In the genomic region with DNA sequence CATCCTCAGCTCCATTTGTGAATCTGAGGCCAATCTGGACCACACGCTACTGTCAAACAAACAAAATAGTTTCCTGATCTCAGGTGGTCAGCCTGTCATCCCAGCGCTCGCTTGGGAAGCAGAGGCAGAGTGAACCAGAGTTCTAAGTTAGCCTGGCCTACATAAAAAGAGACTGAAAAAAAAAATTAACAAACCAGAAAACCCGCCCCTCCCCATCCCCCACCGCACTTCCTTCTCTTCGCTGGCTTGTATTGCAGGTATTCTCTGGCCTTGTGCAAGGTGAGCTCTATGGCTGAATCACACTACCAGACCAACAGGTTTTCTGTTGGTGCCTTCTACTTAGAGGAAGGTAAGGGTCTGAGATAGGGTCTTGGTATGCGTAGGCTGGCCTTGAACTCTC, we compare ENCODE assay signal across 25 mouse cellular contexts. TPM values are rescaled to one million over a fixed set of nuclear protein-coding genes. Genes with fewer than 3 reads are reported as not detected.
A peak's percentile ranks its signal among the peaks of the same experiment; 100 is the strongest.
DNase-seq lines count a peak whose midpoint lies in the region; ATAC-seq and TF ChIP-seq lines count a peak whose summit lies in the region.
"Had no signal": no experiment of that assay in that cellular context is flagged by ENCODE, and none has a peak within 500 bp of the region (broad histone marks: within the 10 kb centered on the region; RNA-seq: fewer than 3 reads in every experiment).

No protein-coding gene starts in this region.

- 85% methylated on average over 7 of the region's 7 CpGs for WGBS in embryonic facial prominence, embryonic 14.5 days
- 84% methylated on average over 7 of the region's 7 CpGs for WGBS in embryonic facial prominence, embryonic 10.5 days
- WGBS in lung, postnatal 0 days: 60% methylated on average over 7 of the region's 7 CpGs
- WGBS in stomach, embryonic 15.5 days: 63% methylated on average over 7 of the region's 7 CpGs

- H3K27ac ChIP-seq in embryonic facial prominence, embryonic 14.5 days (replicated peaks; ENCODE audit: low read depth, low read length): no peak overlapping the region
- no peak overlapping the region for H3K27ac ChIP-seq in embryonic facial prominence, embryonic 10.5 days (replicated peaks)
- H3K27ac ChIP-seq in lung, postnatal 0 days (ENCODE audit: low read length): no peak overlapping the region
- no peak overlapping the region for H3K27ac ChIP-seq in ES-Bruce4 (ENCODE audit: insufficient read depth, low read length)
- peak overlapping the region; percentile 18 for H3K27ac ChIP-seq in stomach, embryonic 15.5 days
- no peak overlapping the region for H3K27ac ChIP-seq in gastrocnemius, adult 2 months
- H3K27ac ChIP-seq: hindbrain, embryonic 14.5 days; kidney, postnatal 0 days; left cerebral cortex, adult 2 months; liver, embryonic 14.5 days; lung, embryonic 15.5 days; macrophage; midbrain, embryonic 12.5 days had no signal

- no peak overlapping the region for H3K4me2 ChIP-seq in embryonic facial prominence, embryonic 14.5 days (ENCODE audit: low read depth, low read length)
- H3K4me2 ChIP-seq in lung, postnatal 0 days (replicated peaks; ENCODE audit: low read depth, low read length): no peak overlapping the region
- no peak overlapping the region for H3K4me2 ChIP-seq in stomach, embryonic 15.5 days
- H3K4me2 ChIP-seq: hindbrain, embryonic 14.5 days; lung, embryonic 15.5 days; midbrain, embryonic 12.5 days had no signal

- TF ChIP-seq POLR2A in ES-Bruce4 (IDR thresholded peaks at IDR 0.05; ENCODE audit: insufficient read depth, low read length): no peak

- H3K9ac ChIP-seq in embryonic facial prominence, embryonic 14.5 days (ENCODE audit: low read depth, low read length): no peak overlapping the region
- no peak overlapping the region for H3K9ac ChIP-seq in lung, postnatal 0 days (replicated peaks; ENCODE audit: low read depth)
- H3K9ac ChIP-seq in ES-Bruce4 (ENCODE audit: low read depth, poor library complexity, severe bottlenecking): 0 out of 2 replicates have a peak overlapping the region, but pooled peaks have one; percentile 25
- no peak overlapping the region for H3K9ac ChIP-seq in stomach, embryonic 15.5 days
- H3K9ac ChIP-seq: hindbrain, embryonic 14.5 days; liver, embryonic 14.5 days; lung, embryonic 15.5 days; midbrain, embryonic 12.5 days had no signal

- intact Hi-C loops in gastrocnemius, adult 2 months (cut with DNase I): loop anchor here (10.0 kb wide), 1 partner anchor 467 kb away; no protein-coding TSS in a partner anchor

- no peaks in the 10 kb centered on the region for H3K27me3 ChIP-seq in embryonic facial prominence, embryonic 14.5 days (replicated peaks; ENCODE audit: control insufficient read depth, insufficient read depth, low read length)
- H3K27me3 ChIP-seq in embryonic facial prominence, embryonic 10.5 days (replicated peaks; ENCODE audit: low read depth, poor library complexity, severe bottlenecking): 0 out of 2 replicates have a peak, but pooled peaks cover 4% of the 10 kb centered on the region
- H3K27me3 ChIP-seq in lung, postnatal 0 days (replicated peaks; ENCODE audit: insufficient read depth, low read length): no peaks in the 10 kb centered on the region
- H3K27me3 ChIP-seq in ES-Bruce4 (ENCODE audit: control insufficient read depth, insufficient read depth, low read length, poor library complexity, severe bottlenecking): no peaks in the 10 kb centered on the region
- H3K27me3 ChIP-seq in stomach, embryonic 15.5 days (replicated peaks): no peaks in the 10 kb centered on the region
- H3K27me3 ChIP-seq: lung, embryonic 15.5 days; midbrain, embryonic 12.5 days had no signal

- H3K4me1 ChIP-seq in embryonic facial prominence, embryonic 14.5 days (ENCODE audit: control insufficient read depth, insufficient read depth, low read length): peaks cover 7% of the 10 kb centered on the region; the same call in 1 of the 2 replicates
- peaks cover 24% of the 10 kb centered on the region for H3K4me1 ChIP-seq in embryonic facial prominence, embryonic 10.5 days
- no peaks in the 10 kb centered on the region for H3K4me1 ChIP-seq in lung, postnatal 0 days (ENCODE audit: insufficient read depth, low read depth, low read length)
- H3K4me1 ChIP-seq in ES-Bruce4 (ENCODE audit: control insufficient read depth, insufficient read depth, low read length): no peaks in the 10 kb centered on the region
- peaks cover 10% of the 10 kb centered on the region; the same call in 1 of the 2 replicates for H3K4me1 ChIP-seq in stomach, embryonic 15.5 days
- H3K4me1 ChIP-seq: midbrain, embryonic 12.5 days had no signal

- no peak for TF ChIP-seq CTCF in lung, postnatal 0 days (IDR thresholded peaks at IDR 0.05)
- no peak for TF ChIP-seq CTCF in ES-Bruce4 (IDR thresholded peaks at IDR 0.05; ENCODE audit: low read depth, low read length)
- TF ChIP-seq CTCF in gastrocnemius, adult 2 months (IDR thresholded peaks at IDR 0.05): no peak

- DNase-seq in embryonic facial prominence, embryonic 14.5 days (ENCODE audit: low spot score): peak; percentile 33
- DNase-seq in embryonic facial prominence, embryonic 10.5 days (ENCODE audit: low spot score): no peak
- DNase-seq in lung, postnatal 0 days (ENCODE audit: low spot score): peak; percentile 37
- DNase-seq in lung, postnatal 25 days (ENCODE audit: low spot score): no peak
- DNase-seq in cerebellum, postnatal 10 days: no peak
- no peak for DNase-seq in gastrocnemius, adult 2 months
- DNase-seq: adrenal gland, postnatal 14 days; cerebellum, adult 8-10 months; heart, postnatal 4 days had no signal

- no peaks in the 10 kb centered on the region for H3K9me3 ChIP-seq in embryonic facial prominence, embryonic 14.5 days (ENCODE audit: control insufficient read depth, low read length)
- no peaks in the 10 kb centered on the region for H3K9me3 ChIP-seq in embryonic facial prominence, embryonic 10.5 days
- no peaks in the 10 kb centered on the region for H3K9me3 ChIP-seq in lung, postnatal 0 days (ENCODE audit: low read length)
- H3K9me3 ChIP-seq in ES-Bruce4 (replicated peaks; ENCODE audit: control insufficient read depth, insufficient read depth, low read length, poor library complexity, severe bottlenecking): no peaks in the 10 kb centered on the region
- H3K9me3 ChIP-seq in stomach, embryonic 15.5 days: no peaks in the 10 kb centered on the region
- H3K9me3 ChIP-seq: forebrain, embryonic 10.5 days; lung, embryonic 15.5 days had no signal

- no peak overlapping the region for H3K4me3 ChIP-seq in embryonic facial prominence, embryonic 14.5 days (ENCODE audit: low read depth, low read length)
- no peak overlapping the region for H3K4me3 ChIP-seq in embryonic facial prominence, embryonic 10.5 days
- no peak overlapping the region for H3K4me3 ChIP-seq in lung, postnatal 0 days (ENCODE audit: low read depth, low read length)
- H3K4me3 ChIP-seq in ES-Bruce4 (ENCODE audit: low read depth, low read length): no peak overlapping the region
- no peak overlapping the region for H3K4me3 ChIP-seq in stomach, embryonic 15.5 days (replicated peaks)
- no peak overlapping the region for H3K4me3 ChIP-seq in gastrocnemius, adult 2 months
- H3K4me3 ChIP-seq: forebrain, embryonic 10.5 days; left cerebral cortex, adult 2 months; lung, embryonic 15.5 days; midbrain, embryonic 12.5 days had no signal

- peaks cover 33% of the 10 kb centered on the region for H3K36me3 ChIP-seq in embryonic facial prominence, embryonic 14.5 days (ENCODE audit: control insufficient read depth, insufficient read depth, low read length)
- peaks cover 37% of the 10 kb centered on the region for H3K36me3 ChIP-seq in embryonic facial prominence, embryonic 10.5 days (replicated peaks)
- peaks cover 7% of the 10 kb centered on the region; the same call in 1 of the 2 replicates for H3K36me3 ChIP-seq in lung, postnatal 0 days (ENCODE audit: insufficient read depth, low read length)
- H3K36me3 ChIP-seq in ES-Bruce4 (ENCODE audit: control insufficient read depth, insufficient read depth, low read length, poor library complexity, severe bottlenecking): 0 out of 2 replicates have a peak, but pooled peaks cover 4% of the 10 kb centered on the region
- H3K36me3 ChIP-seq in stomach, embryonic 15.5 days: peaks cover 18% of the 10 kb centered on the region

- ATAC-seq in embryonic facial prominence, embryonic 14.5 days (ENCODE audit: low read depth): no peak
- ATAC-seq in lung, postnatal 0 days: peak; percentile 38; the same call in 1 of the 2 replicates
- no peak for ATAC-seq in stomach, embryonic 15.5 days (ENCODE audit: insufficient read depth, low FRiP score, low read depth)
- ATAC-seq: forebrain, embryonic 16.5 days had no signal

- no peak for TF ChIP-seq EP300 in lung, postnatal 0 days (IDR thresholded peaks at IDR 0.05)
- TF ChIP-seq EP300 in ES-Bruce4 (IDR thresholded peaks at IDR 0.05; ENCODE audit: insufficient read depth, low read depth, low read length): no peak

RNA-seq across cellular contexts. Expression of a gene that starts 10.1 kb away (rescaled TPM):
- polyA plus RNA-seq in embryonic facial prominence, embryonic 14.5 days (2014; fragmentation: Nextera tagmentation; extraction: Ambion mirVana): 25.6 and 27.2 TPM in 2 replicates
- polyA plus RNA-seq in embryonic facial prominence, embryonic 10.5 days (2016; fragmentation: Nextera tagmentation; extraction: Ambion mirVana): 60.3 and 62.7 TPM in 2 replicates
- 4.9 and 5.3 TPM in 2 replicates for polyA plus RNA-seq in lung, postnatal 0 days (2015; fragmentation: Nextera tagmentation; extraction: Ambion mirVana)
- polyA plus RNA-seq in ES-Bruce4 (2011; ENCODE audit: insufficient read depth, insufficient read length, low read depth, missing spikeins): 26.5 and 35.7 TPM in 2 replicates
- 22.6 and 23.7 TPM in 2 replicates for polyA plus RNA-seq in stomach, embryonic 15.5 days (2015; fragmentation: Nextera tagmentation; extraction: Ambion mirVana)
- total RNA-seq in gastrocnemius, adult 2 months (2021): 1 to 10 TPM; 6.5 to 7.0 TPM

RNA-seq across cellular contexts. Expression of a gene that starts 19.0 kb away (rescaled TPM):
- polyA plus RNA-seq in embryonic facial prominence, embryonic 14.5 days (2014; fragmentation: Nextera tagmentation; extraction: Ambion mirVana): 43.3 and 43.7 TPM in 2 replicates
- 153 and 164 TPM in 2 replicates for polyA plus RNA-seq in embryonic facial prominence, embryonic 10.5 days (2016; fragmentation: Nextera tagmentation; extraction: Ambion mirVana)
- polyA plus RNA-seq in lung, postnatal 0 days (2015; fragmentation: Nextera tagmentation; extraction: Ambion mirVana): 113 and 119 TPM in 2 replicates
- 109 and 112 TPM in 2 replicates for polyA plus RNA-seq in ES-Bruce4 (2011; ENCODE audit: insufficient read depth, insufficient read length, low read depth, missing spikeins)
- polyA plus RNA-seq in stomach, embryonic 15.5 days (2015; fragmentation: Nextera tagmentation; extraction: Ambion mirVana): 166 and 178 TPM in 2 replicates
- total RNA-seq in gastrocnemius, adult 2 months (2021): 10 to 100 TPM; 14.4 to 19.1 TPM

RNA-seq across cellular contexts. Expression of a gene that starts 21.0 kb away (rescaled TPM):
- 0.53 and 0.76 TPM in 2 replicates for polyA plus RNA-seq in embryonic facial prominence, embryonic 14.5 days (2014; fragmentation: Nextera tagmentation; extraction: Ambion mirVana)
- 0.54 TPM in 1 of 2 replicates, not detected in the other for polyA plus RNA-seq in embryonic facial prominence, embryonic 10.5 days (2016; fragmentation: Nextera tagmentation; extraction: Ambion mirVana)
- 0.18 and 0.21 TPM in 2 replicates for polyA plus RNA-seq in lung, postnatal 0 days (2015; fragmentation: Nextera tagmentation; extraction: Ambion mirVana)
- polyA plus RNA-seq in ES-Bruce4 (2011; ENCODE audit: insufficient read depth, insufficient read length, low read depth, missing spikeins): 0.91 and 1.4 TPM in 2 replicates
- polyA plus RNA-seq in stomach, embryonic 15.5 days (2015; fragmentation: Nextera tagmentation; extraction: Ambion mirVana): 0.35 and 0.41 TPM in 2 replicates
- under 1 TPM; 0.36 to 0.51 TPM for total RNA-seq in gastrocnemius, adult 2 months (2021)
- total RNA-seq: neutrophil, adult 5-6 weeks had no signal
- polyA plus RNA-seq: heart, embryonic 16.5 days; intestine, embryonic 14.5 days; liver, embryonic 14.5 days; macrophage; small intestine, adult 2 months; urinary bladder, adult 2 months had no signal

RNA-seq across cellular contexts. Expression of a gene that starts 43.6 kb away (rescaled TPM):
- polyA plus RNA-seq in embryonic facial prominence, embryonic 14.5 days (2014; fragmentation: Nextera tagmentation; extraction: Ambion mirVana): 22.9 and 24.3 TPM in 2 replicates
- polyA plus RNA-seq in embryonic facial prominence, embryonic 10.5 days (2016; fragmentation: Nextera tagmentation; extraction: Ambion mirVana): 34.2 and 36.9 TPM in 2 replicates
- 21.5 and 22.8 TPM in 2 replicates for polyA plus RNA-seq in lung, postnatal 0 days (2015; fragmentation: Nextera tagmentation; extraction: Ambion mirVana)
- 15.5 and 15.8 TPM in 2 replicates for polyA plus RNA-seq in ES-Bruce4 (2011; ENCODE audit: insufficient read depth, insufficient read length, low read depth, missing spikeins)
- polyA plus RNA-seq in stomach, embryonic 15.5 days (2015; fragmentation: Nextera tagmentation; extraction: Ambion mirVana): 33.0 and 35.7 TPM in 2 replicates
- 10 to 100 TPM; 60.4 to 90.0 TPM for total RNA-seq in gastrocnemius, adult 2 months (2021)

RNA-seq across cellular contexts. Expression of a gene that starts 47.9 kb away (rescaled TPM):
- polyA plus RNA-seq in embryonic facial prominence, embryonic 14.5 days (2014; fragmentation: Nextera tagmentation; extraction: Ambion mirVana): 38.1 and 41.4 TPM in 2 replicates
- polyA plus RNA-seq in embryonic facial prominence, embryonic 10.5 days (2016; fragmentation: Nextera tagmentation; extraction: Ambion mirVana): 59.0 and 60.7 TPM in 2 replicates
- polyA plus RNA-seq in lung, postnatal 0 days (2015; fragmentation: Nextera tagmentation; extraction: Ambion mirVana): 38.9 TPM in 2 replicates
- polyA plus RNA-seq in ES-Bruce4 (2011; ENCODE audit: insufficient read depth, insufficient read length, low read depth, missing spikeins): 31.2 and 32.4 TPM in 2 replicates
- polyA plus RNA-seq in stomach, embryonic 15.5 days (2015; fragmentation: Nextera tagmentation; extraction: Ambion mirVana): 47.2 and 50.3 TPM in 2 replicates
- total RNA-seq in gastrocnemius, adult 2 months (2021): 10 to 100 TPM; 21.6 to 24.3 TPM

Comparison
In these comparisons a context has a peak if more than half of its experiments do, and no peak if none do; other contexts are left out.
1. DNase-seq: peak in embryonic facial prominence, embryonic 14.5 days (single experiment) and lung, postnatal 0 days (single experiment); none in embryonic facial prominence, embryonic 10.5 days (single experiment), lung, postnatal 25 days (single experiment), cerebellum, postnatal 10 days (0 of 2) and gastrocnemius, adult 2 months (single experiment).